Mouse (Mus musculus): ENCODE data around the gene Mzf1. TPM values are rescaled to one million over a fixed set of nuclear protein-coding genes. Genes with fewer than 3 reads are reported as not detected.

Gene Mzf1
- polyA plus RNA-seq, 1 experiment from 2014 or later, result 3.8 TPM

GRCm38 (mm10) chr7:12998851-12999250 lies 55.7 kb downstream of the Mzf1 start, which contains the start of gene Trim28:
Gene Trim28, plus strand, starts transcription at chr7:12999114.
- no peaks in the 10 kb centered on the region for H3K27me3 ChIP-seq
- H3K4me1 ChIP-seq (replicated peaks), result no peaks in the 10 kb centered on the region
- no peak within 1 kb of the TSS for H3K9ac ChIP-seq (replicated peaks)
- no peak within 1 kb of the TSS for H3K4me3 ChIP-seq (replicated peaks)
- no peak within 1 kb of the TSS for H3K27ac ChIP-seq
- no peak within 1 kb of the TSS for H3K4me2 ChIP-seq
- no peak for ATAC-seq (ENCODE audit: insufficient number of reproducible peaks, insufficient read depth, low FRiP score, low TSS enrichment, low read depth)
- WGBS, result 76% methylated on average over 3 of the region's 3 CpGs
- H3K9me3 ChIP-seq, result no peaks in the 10 kb centered on the region
- H3K36me3 ChIP-seq, result peaks cover 4% of the 10 kb centered on the region; the same call in 1 of the 2 replicates

- H3K27me3 ChIP-seq, result no peaks in the 10 kb centered on the region
- no peaks in the 10 kb centered on the region for H3K9me3 ChIP-seq
- 83% methylated on average over 5 of the region's 5 CpGs for WGBS
- no peak within 1 kb of the TSS for H3K9ac ChIP-seq (replicated peaks)
- no peak within 1 kb of the TSS for H3K4me3 ChIP-seq (replicated peaks)
- no peak for ATAC-seq (ENCODE audit: insufficient number of reproducible peaks, insufficient read depth, low FRiP score, low TSS enrichment, low read depth)
- H3K4me1 ChIP-seq (replicated peaks), result no peaks in the 10 kb centered on the region
- no peak within 1 kb of the TSS for H3K27ac ChIP-seq
- H3K4me2 ChIP-seq, result no peak within 1 kb of the TSS
- no peaks in the 10 kb centered on the region for H3K36me3 ChIP-seq
Observed at GRCm38 (mm10) chr7:12998053-12998452, 56.5 kb downstream of the Mzf1 start, which contains the start of gene Slc27a5. Gene Slc27a5, minus strand, starts transcription at chr7:12998192.

GRCm38 (mm10) chr7:12997230-12997629 lies 57.3 kb downstream of the Mzf1 start:
- H3K36me3 ChIP-seq, result no peaks in the 10 kb centered on the region
- no peak overlapping the region for H3K4me2 ChIP-seq
- no peaks in the 10 kb centered on the region for H3K4me1 ChIP-seq (replicated peaks)
- H3K4me3 ChIP-seq (replicated peaks), result no peak overlapping the region
- H3K27ac ChIP-seq, result no peak overlapping the region
- no peaks in the 10 kb centered on the region for H3K27me3 ChIP-seq
- WGBS, result 65% methylated on average over 5 of the region's 5 CpGs
- no peaks in the 10 kb centered on the region for H3K9me3 ChIP-seq
- ATAC-seq (ENCODE audit: insufficient number of reproducible peaks, insufficient read depth, low FRiP score, low TSS enrichment, low read depth), result no peak
- no peak overlapping the region for H3K9ac ChIP-seq (replicated peaks)

GRCm38 (mm10) chr7:12995862-12996261 lies 58.7 kb downstream of the Mzf1 start:
- Histone ChIP-seq H3K27ac (no peak overlapping the region), H3K4me3 (replicated peaks) (no peak overlapping the region), H3K27me3 (no peaks in the 10 kb centered on the region)

GRCm38 (mm10) chr7:12993148-12993547 lies 61.4 kb downstream of the Mzf1 start:
- Histone ChIP-seq H3K9me3 (no peaks in the 10 kb centered on the region), H3K4me2 (no peak overlapping the region), H3K4me1 (replicated peaks) (no peaks in the 10 kb centered on the region), H3K36me3 (no peaks in the 10 kb centered on the region), H3K4me3 (replicated peaks) (no peak overlapping the region), H3K27me3 (no peaks in the 10 kb centered on the region; the same call in 1 of the 2 replicates), H3K27ac (no peak overlapping the region), H3K9ac (replicated peaks) (no peak overlapping the region)
- ATAC-seq (ENCODE audit: insufficient number of reproducible peaks, insufficient read depth, low FRiP score, low TSS enrichment, low read depth), result no peak
- WGBS, result 88% methylated on average over 10 of the region's 10 CpGs

More at GRCm38 (mm10) chr7:12995862-12996261, 58.7 kb downstream of the Mzf1 start:
- Histone ChIP-seq H3K9me3 (no peaks in the 10 kb centered on the region), H3K36me3 (no peaks in the 10 kb centered on the region), H3K9ac (replicated peaks) (no peak overlapping the region), H3K4me1 (replicated peaks) (no peaks in the 10 kb centered on the region), H3K4me2 (no peak overlapping the region)
- no peak for ATAC-seq (ENCODE audit: insufficient number of reproducible peaks, insufficient read depth, low FRiP score, low TSS enrichment, low read depth)

Other genes starting within 250 kb of the Mzf1 start
- gene Zfp329, start 235.9 kb downstream of the Mzf1 start, polyA plus RNA-seq (2016; fragmentation: Nextera tagmentation; extraction: Ambion mirVana), result 19.7 TPM in 2 replicates
- 34.9 and 37.4 TPM in 2 replicates for gene Zfp110, start 220.0 kb downstream of the Mzf1 start, polyA plus RNA-seq (2016; fragmentation: Nextera tagmentation; extraction: Ambion mirVana)
- 7.1 and 8.0 TPM in 2 replicates for gene Zfp128, start 173.6 kb downstream of the Mzf1 start, polyA plus RNA-seq (2016; fragmentation: Nextera tagmentation; extraction: Ambion mirVana)
- gene Zscan22, start 156.9 kb downstream of the Mzf1 start, polyA plus RNA-seq (2016; fragmentation: Nextera tagmentation; extraction: Ambion mirVana), result 15.6 and 16.4 TPM in 2 replicates
- 884 and 916 TPM in 2 replicates for gene Rps5, start 132.5 kb downstream of the Mzf1 start, polyA plus RNA-seq (2016; fragmentation: Nextera tagmentation; extraction: Ambion mirVana)
- gene Rnf225, start 127.3 kb downstream of the Mzf1 start, polyA plus RNA-seq (2016; fragmentation: Nextera tagmentation; extraction: Ambion mirVana), result 0.70 and 0.83 TPM in 2 replicates
- gene Zfp324, start 88.9 kb downstream of the Mzf1 start, polyA plus RNA-seq (2016; fragmentation: Nextera tagmentation; extraction: Ambion mirVana), result 10.9 and 13.3 TPM in 2 replicates
- gene Zfp446, start 76.9 kb downstream of the Mzf1 start, polyA plus RNA-seq (2016; fragmentation: Nextera tagmentation; extraction: Ambion mirVana), result 11.4 and 13.5 TPM in 2 replicates
- gene Slc27a5, start 56.6 kb downstream of the Mzf1 start, polyA plus RNA-seq (2016; fragmentation: Nextera tagmentation; extraction: Ambion mirVana), result 0.12 TPM in 1 of 2 replicates, not detected in the other
- 496 and 531 TPM in 2 replicates for gene Trim28, start 55.6 kb downstream of the Mzf1 start, polyA plus RNA-seq (2016; fragmentation: Nextera tagmentation; extraction: Ambion mirVana)
- gene Zbtb45, start 44.7 kb downstream of the Mzf1 start, polyA plus RNA-seq (2016; fragmentation: Nextera tagmentation; extraction: Ambion mirVana), result 28.7 and 29.9 TPM in 2 replicates
- gene Chmp2a, start 20.0 kb downstream of the Mzf1 start, polyA plus RNA-seq (2016; fragmentation: Nextera tagmentation; extraction: Ambion mirVana), result 102 and 104 TPM in 2 replicates
- gene Ube2m, start 16.5 kb downstream of the Mzf1 start, polyA plus RNA-seq (2016; fragmentation: Nextera tagmentation; extraction: Ambion mirVana), result 160 and 165 TPM in 2 replicates
- not detected in 2 replicates for gene Vmn1r85, start 40.4 kb upstream of the Mzf1 start, polyA plus RNA-seq (2016; fragmentation: Nextera tagmentation; extraction: Ambion mirVana)
- gene Vmn1r86, start 65.2 kb upstream of the Mzf1 start, polyA plus RNA-seq (2016; fragmentation: Nextera tagmentation; extraction: Ambion mirVana), result not detected in 2 replicates
- not detected in 2 replicates for gene Vmn1r87, start 85.4 kb upstream of the Mzf1 start, polyA plus RNA-seq (2016; fragmentation: Nextera tagmentation; extraction: Ambion mirVana)
- not detected in 2 replicates for gene Vmn1r88, start 104.8 kb upstream of the Mzf1 start, polyA plus RNA-seq (2016; fragmentation: Nextera tagmentation; extraction: Ambion mirVana)
- gene Vmn1r89, start 158.3 kb upstream of the Mzf1 start, polyA plus RNA-seq (2016; fragmentation: Nextera tagmentation; extraction: Ambion mirVana), result not detected in 2 replicates
- gene Lig1, start 222.5 kb upstream of the Mzf1 start, polyA plus RNA-seq (2016; fragmentation: Nextera tagmentation; extraction: Ambion mirVana), result 134 and 137 TPM in 2 replicates
- gene Zswim9, start 224.0 kb upstream of the Mzf1 start, polyA plus RNA-seq (2016; fragmentation: Nextera tagmentation; extraction: Ambion mirVana), result 12.6 and 15.0 TPM in 2 replicates